Mouse (Mus musculus): ENCODE measurements around the gene Sys1.

- TF ChIP-seq CTCF (IDR thresholded peaks at IDR 0.05 in 2 of 3, conservative IDR thresholded peaks at IDR 0.05 in 1 of 3; ENCODE audit: control insufficient read depth in 1 of 3, insufficient read depth in 1 of 3, low read depth in 2 of 3, low read length in 3 of 3, poor library complexity in 1 of 3, severe bottlenecking in 1 of 3): peak in 2 of 3 experiments; percentile 20 to 31; a peak in 3 of 6 replicates
- TF ChIP-seq TCF12 (IDR thresholded peaks at IDR 0.05; ENCODE audit: low read depth, low read length): no peak
- no peak for TF ChIP-seq USF1 (IDR thresholded peaks at IDR 0.05; ENCODE audit: low read depth, low read length)
- no peak for TF ChIP-seq MEF2A (IDR thresholded peaks at IDR 0.05; ENCODE audit: extremely low read depth, insufficient replicate concordance, low read depth, low read length, poor library complexity, severe bottlenecking)
- TF ChIP-seq ZMIZ1 (IDR thresholded peaks at IDR 0.05; ENCODE audit: low read depth, low read length): no peak
Measured at GRCm38 (mm10) chr2:164504919-164505318, 48.2 kb downstream of the Sys1 start.
